Mouse (Mus musculus): ENCODE measurements at regions not wholly inside any gene's neighbourhood (a gene's known extent, or its start where the extent isn't known, plus 50 kb on each side); places are given as distances from the start of the nearest gene placed in this dataset.

- no peak for DNase-seq
These were observed 126.9 kb upstream of the A230072I06Rik start for GRCm38 (mm10) chr8:12151679-12152078.

- no peak for DNase-seq
These were observed 125.8 kb upstream of the A230072I06Rik start for GRCm38 (mm10) chr8:12152825-12153224.

- DNase-seq = no peak
These were observed 121.7 kb upstream of the A230072I06Rik start for GRCm38 (mm10) chr8:12156893-12157292.

- no peak for DNase-seq
These were observed 120.4 kb upstream of the A230072I06Rik start for GRCm38 (mm10) chr8:12158188-12158587.

GRCm38 (mm10) chr8:12162921-12163705 lies 115.5 kb upstream of the A230072I06Rik start:
- no peak for DNase-seq

- DNase-seq = peak; percentile 15
These were observed 113.0 kb upstream of the A230072I06Rik start for GRCm38 (mm10) chr8:12165487-12166152.

- no peak for DNase-seq
These were observed 106.8 kb upstream of the A230072I06Rik start for GRCm38 (mm10) chr8:12171788-12172187.

GRCm38 (mm10) chr8:12175496-12175895 lies 103.1 kb upstream of the A230072I06Rik start:
- no peak for DNase-seq

- no peak for DNase-seq
These were observed 94.0 kb upstream of the A230072I06Rik start for GRCm38 (mm10) chr8:12184666-12185065.

- DNase-seq = no peak
These were observed 91.3 kb upstream of the A230072I06Rik start for GRCm38 (mm10) chr8:12187366-12187765.

GRCm38 (mm10) chr8:12188451-12188850 lies 90.2 kb upstream of the A230072I06Rik start:
- no peak for DNase-seq

GRCm38 (mm10) chr8:12188960-12189359 lies 89.7 kb upstream of the A230072I06Rik start:
- no peak for DNase-seq

- no peak for DNase-seq
These were observed 86.6 kb upstream of the A230072I06Rik start for GRCm38 (mm10) chr8:12192006-12192405.

GRCm38 (mm10) chr8:12205909-12206308 lies 72.7 kb upstream of the A230072I06Rik start:
- DNase-seq = no peak

- no peak for DNase-seq
These were observed 71.2 kb upstream of the A230072I06Rik start for GRCm38 (mm10) chr8:12207412-12207811.

GRCm38 (mm10) chr8:12213774-12214173 lies 64.8 kb upstream of the A230072I06Rik start:
- DNase-seq = no peak

- no peak for DNase-seq
These were observed 64.2 kb upstream of the A230072I06Rik start for GRCm38 (mm10) chr8:12214205-12215019.

- DNase-seq = no peak
These were observed 57.1 kb upstream of the A230072I06Rik start for GRCm38 (mm10) chr8:12221506-12221905.

- DNase-seq = no peak
These were observed 55.2 kb upstream of the A230072I06Rik start for GRCm38 (mm10) chr8:12223376-12223775.

Measured in right cerebral cortex, postnatal 14 days (tissue).